Mouse (Mus musculus) thymus, adult 2 months (tissue): Measurements from ENCODE around the gene Ptgfrn. TPM values are rescaled to one million over a fixed set of nuclear protein-coding genes. Genes with fewer than 3 reads are reported as not detected.

ENCODE experiments used
- DNase-seq: peaks from one replicate; pipeline ENCODE4 v3.0.0; 2021
- H3K27ac ChIP-seq: fragments of 200-500 bp; 2 replicates; pipeline ENCODE4 v1.5.1; 2012; ENCODE audit warnings: low read length, control low read depth; ENCODE audit not compliant: control insufficient read depth, insufficient read depth
- H3K27me3 ChIP-seq: fragments of 200-500 bp; 2 replicates; pipeline ENCODE4 v1.6.1; 2012; ENCODE audit warnings: mild to moderate bottlenecking, low read length, moderate library complexity, mixed read lengths; ENCODE audit not compliant: control insufficient read depth, insufficient read depth
- H3K36me3 ChIP-seq: fragments of 200-500 bp; 2 replicates; pipeline ENCODE4 v1.6.1; 2012; ENCODE audit warnings: mild to moderate bottlenecking, low read length, moderate library complexity; ENCODE audit not compliant: control insufficient read depth, insufficient read depth
- H3K4me1 ChIP-seq: fragments of 200-500 bp; replicated peaks from 2 replicates; pipeline ENCODE4 v1.6.1; 2012; ENCODE audit warnings: low read length; ENCODE audit not compliant: control insufficient read depth, insufficient read depth
- H3K4me3 ChIP-seq: fragments of 200-500 bp; 2 replicates; pipeline ENCODE4 v1.5.1; 2012; ENCODE audit warnings: mild to moderate bottlenecking, low read length, control low read depth, moderate library complexity; ENCODE audit not compliant: control insufficient read depth, insufficient read depth
- CTCF ChIP-seq: fragments of 200-500 bp; IDR thresholded peaks from 2 replicates; pipeline ENCODE4 v1.5.1; 2012; ENCODE audit warnings: mild to moderate bottlenecking, control low read depth, low read length, moderate library complexity, borderline replicate concordance; ENCODE audit not compliant: control insufficient read depth, poor library complexity, insufficient read depth; ENCODE audit errors: extremely low read depth
- POLR2A ChIP-seq: fragments of 200-500 bp; IDR thresholded peaks from 2 replicates; pipeline ENCODE4 v1.6.1; 2012; ENCODE audit warnings: mild to moderate bottlenecking, low read length, control low read depth, moderate library complexity; ENCODE audit not compliant: control insufficient read depth, poor library complexity, insufficient read depth; ENCODE audit errors: extremely low read depth
- WGBS: fragments of 180-500 bp; shearing (Covaris S2); methylation state at CpG from one replicate; pipeline ENCODE4 v1.1.7; 2018; 5-methylcytosine and 5-hydroxymethylcytosine counted together
- polyA plus RNA-seq: library from polyadenylated mRNA; depleted of rRNA; stranded (reverse); fragments of >200 nt; gene quantifications from 2 replicates; pipeline ENCODE4 v1.2.3, GENCODE M21; 2012

The Ptgfrn gene
- polyA plus RNA-seq, 1 experiment, result 8.0 TPM

DNA sequence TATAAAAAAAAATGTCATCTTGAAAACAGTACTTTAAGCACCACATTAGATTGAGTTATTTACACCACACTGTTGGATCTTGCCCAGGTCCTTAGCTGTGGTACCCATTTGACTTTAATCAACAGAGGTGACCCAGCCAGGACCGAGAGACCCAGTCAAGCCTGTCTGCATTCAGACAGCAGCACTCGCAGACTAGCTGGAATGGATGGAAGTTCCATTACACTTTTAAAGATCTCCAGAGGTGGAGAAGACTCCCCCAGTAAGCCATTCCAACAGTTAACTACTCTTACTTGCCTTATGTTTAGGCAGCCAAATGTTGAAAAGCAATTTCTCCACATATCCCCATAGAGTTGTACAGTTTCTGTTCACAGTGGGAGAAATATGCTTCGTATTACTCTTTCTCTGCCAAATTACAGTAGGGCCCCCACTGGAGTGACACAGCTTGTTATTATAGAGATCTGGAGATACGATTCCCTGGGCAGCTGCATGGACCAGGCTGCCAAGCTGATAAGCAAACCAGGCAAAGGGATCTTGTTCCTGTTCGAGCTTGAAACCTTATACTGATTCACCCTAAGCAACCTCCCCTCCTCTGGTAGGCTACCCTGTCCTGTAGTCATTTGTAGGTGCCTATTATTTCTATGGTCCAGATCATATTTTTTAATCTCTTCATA lies 102.8 kb downstream of the Ptgfrn start:
- H3K27ac ChIP-seq, result no peak overlapping the region
- WGBS, result 89% methylated on average over 5 of the region's 5 CpGs
- no peak for DNase-seq
- H3K36me3 ChIP-seq, result no peaks in the 10 kb centered on the region
- peaks cover 18% of the 10 kb centered on the region for H3K4me1 ChIP-seq
- TF ChIP-seq CTCF, result no peak
- H3K27me3 ChIP-seq, result no peaks in the 10 kb centered on the region
- no peak overlapping the region for H3K4me3 ChIP-seq

GRCm38 (mm10) chr3:101005392-101005791 lies 104.7 kb downstream of the Ptgfrn start:
- no peaks in the 10 kb centered on the region for H3K27me3 ChIP-seq
- H3K27ac ChIP-seq, result no peak overlapping the region
- H3K4me3 ChIP-seq, result no peak overlapping the region
- no peak for DNase-seq
- no peaks in the 10 kb centered on the region for H3K36me3 ChIP-seq
- WGBS, result 97% methylated on average over 6 of the region's 6 CpGs
- H3K4me1 ChIP-seq, result peaks cover 9% of the 10 kb centered on the region
- TF ChIP-seq POLR2A (no peak), CTCF (no peak)

DNA sequence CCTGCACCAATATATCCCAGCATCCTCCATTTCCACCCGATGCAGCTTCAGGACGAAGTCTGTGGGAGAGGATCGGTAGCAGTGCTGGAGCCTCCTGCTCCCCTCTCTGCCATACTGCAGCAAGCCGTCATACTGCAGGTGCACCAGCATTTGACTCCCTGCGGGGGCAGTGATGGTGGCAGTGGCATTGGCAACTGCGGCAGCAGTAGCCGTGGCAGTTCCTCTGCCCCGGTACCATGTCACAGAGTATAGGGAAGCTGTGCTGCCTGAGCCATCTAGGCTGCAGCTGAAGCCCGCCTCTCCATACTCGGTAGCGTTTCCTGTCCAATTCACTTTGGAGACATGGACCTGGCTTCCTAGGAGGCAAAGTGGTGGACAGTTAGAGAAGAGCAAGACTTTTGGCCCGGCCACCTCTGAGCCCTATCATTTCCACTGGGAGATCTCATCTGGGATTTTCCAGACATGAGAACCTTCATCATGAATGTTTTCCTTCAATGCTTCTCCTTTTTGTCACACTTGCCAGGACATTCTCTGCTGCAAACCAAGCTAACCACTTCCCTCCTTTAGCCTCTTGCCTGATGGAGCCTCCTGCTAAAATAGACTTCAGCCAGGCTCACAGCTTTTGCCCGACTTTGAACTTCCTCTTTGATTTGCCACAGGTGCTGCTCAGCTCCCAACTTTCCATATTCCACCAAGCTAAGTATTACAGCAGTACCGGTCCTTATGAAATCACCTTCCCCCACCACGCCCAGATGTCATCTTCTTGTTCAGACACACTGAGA lies 106.3 kb downstream of the Ptgfrn start:
- Histone ChIP-seq H3K4me1 (peaks cover 9% of the 10 kb centered on the region), H3K4me3 (no peak overlapping the region), H3K27me3 (no peaks in the 10 kb centered on the region), H3K27ac (no peak overlapping the region), H3K36me3 (no peaks in the 10 kb centered on the region)
- WGBS, result 20% methylated on average over 15 of the region's 15 CpGs
- TF ChIP-seq POLR2A (no peak), CTCF (peak; percentile 36; the same call in 1 of the 2 replicates)
- DNase-seq, result no peak

- WGBS, result 73% methylated on average over 2 of the region's 2 CpGs
- DNase-seq, result no peak
- no peak overlapping the region for H3K27ac ChIP-seq
- no peaks in the 10 kb centered on the region for H3K36me3 ChIP-seq
- no peak overlapping the region for H3K4me3 ChIP-seq
- H3K27me3 ChIP-seq, result no peaks in the 10 kb centered on the region
- peaks cover 17% of the 10 kb centered on the region for H3K4me1 ChIP-seq
- no peak for TF ChIP-seq POLR2A
- TF ChIP-seq CTCF, result no peak
Measured at GRCm38 (mm10) chr3:100999732-101000131, 110.3 kb downstream of the Ptgfrn start.

DNA sequence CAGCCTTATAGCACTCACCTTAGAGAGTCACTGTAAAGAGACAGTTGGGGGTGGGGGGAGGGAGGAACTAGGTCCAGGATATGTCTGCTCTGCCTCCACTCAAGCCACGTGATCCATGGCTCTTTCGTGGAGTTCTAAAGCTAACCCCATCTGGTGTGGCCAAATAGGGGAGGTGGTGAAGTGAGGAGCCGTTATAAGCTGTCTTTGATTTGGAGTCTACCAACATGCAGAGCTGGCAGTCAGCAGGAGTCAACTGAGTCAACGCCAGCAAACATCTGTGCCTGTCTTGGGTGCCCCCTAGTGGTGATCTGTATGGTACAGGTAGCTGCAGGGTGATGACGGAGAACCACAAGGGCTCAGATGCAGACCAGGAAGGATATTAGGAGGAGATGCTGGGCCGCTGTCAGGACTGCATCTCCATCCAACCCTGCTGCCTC lies 111.2 kb downstream of the Ptgfrn start:
- Histone ChIP-seq H3K4me3 (no peak overlapping the region), H3K27ac (no peak overlapping the region), H3K27me3 (no peaks in the 10 kb centered on the region), H3K36me3 (no peaks in the 10 kb centered on the region), H3K4me1 (peaks cover 23% of the 10 kb centered on the region)
- WGBS, result 25% methylated on average over 6 of the region's 6 CpGs
- peak; percentile 89 for DNase-seq
- peak; percentile 85; the same call in 1 of the 2 replicates for TF ChIP-seq CTCF
- no peak for TF ChIP-seq POLR2A

- Histone ChIP-seq H3K4me1 (peaks cover 22% of the 10 kb centered on the region), H3K27me3 (no peaks in the 10 kb centered on the region), H3K4me3 (no peak overlapping the region), H3K36me3 (no peaks in the 10 kb centered on the region), H3K27ac (no peak overlapping the region)
- peak; percentile 29 for DNase-seq
- 76% methylated on average over 10 of the region's 10 CpGs for WGBS
- TF ChIP-seq POLR2A, result no peak
- TF ChIP-seq CTCF, result no peak
Measured at GRCm38 (mm10) chr3:100997785-100998570, 112.1 kb downstream of the Ptgfrn start.
